Mouse (Mus musculus) cortical plate, adult 2 months (tissue): ENCODE measurements around the gene Ptprm. TPM values are rescaled to one million over a fixed set of nuclear protein-coding genes. Genes with fewer than 3 reads are reported as not detected.

Source experiments
- H3K27ac ChIP-seq: fragments of 200-500 bp; 2 replicates; pipeline ENCODE4 v1.5.1; 2012; ENCODE audit warnings: low read length, control low read depth, inconsistent platforms; ENCODE audit not compliant: insufficient read depth
- H3K4me1 ChIP-seq: fragments of 200-500 bp; 2 replicates; pipeline ENCODE4 v1.6.1; 2011; ENCODE audit warnings: low read length; ENCODE audit not compliant: control insufficient read depth, insufficient read depth
- H3K4me3 ChIP-seq: fragments of 200-500 bp; 2 replicates; pipeline ENCODE4 v1.5.1; 2011; ENCODE audit warnings: mild to moderate bottlenecking, low read length, control low read depth; ENCODE audit not compliant: insufficient read depth
- CTCF ChIP-seq: fragments of 200-500 bp; IDR thresholded peaks from 2 replicates; pipeline ENCODE4 v1.5.1; 2011; ENCODE audit warnings: mild to moderate bottlenecking, control low read depth, low read length; ENCODE audit not compliant: insufficient read depth; ENCODE audit errors: extremely low read depth
- POLR2A ChIP-seq: fragments of 200-500 bp; IDR thresholded peaks from 2 replicates; pipeline ENCODE4 v1.6.1; 2011; ENCODE audit warnings: mild to moderate bottlenecking, low read length, control low read depth; ENCODE audit not compliant: insufficient read depth; ENCODE audit errors: extremely low read depth
- polyA plus RNA-seq: library from polyadenylated mRNA; depleted of rRNA; stranded (reverse); fragments of >200 nt; gene quantifications from 2 replicates; pipeline ENCODE4 v1.2.3, GENCODE M21; 2012

Ptprm gene
- polyA plus RNA-seq, 1 experiment: 21.8 TPM

DNA sequence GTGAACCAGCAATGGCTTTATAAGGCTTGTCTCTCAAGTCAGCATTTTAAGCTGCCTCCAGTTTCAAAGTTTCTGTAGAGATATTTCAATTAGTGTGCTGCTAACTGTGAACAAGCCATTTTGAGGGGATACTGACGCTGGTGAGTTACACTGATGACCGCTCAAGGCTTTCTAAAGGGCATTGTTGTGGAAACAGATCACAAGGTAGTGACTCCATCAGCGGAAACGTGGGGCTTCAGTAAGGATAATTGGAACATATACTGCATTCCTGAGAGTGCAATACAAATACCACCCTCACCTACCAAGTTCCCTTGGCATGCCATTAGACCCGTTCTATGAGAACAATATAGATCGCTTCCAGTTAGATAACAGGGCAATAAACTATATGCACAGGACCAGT is 393.7 kb downstream of the Ptprm start:
- no peaks in the 10 kb centered on the region for H3K4me1 ChIP-seq
- no peak for TF ChIP-seq CTCF
- no peak for TF ChIP-seq POLR2A
- H3K4me3 ChIP-seq: no peak overlapping the region
- no peak overlapping the region for H3K27ac ChIP-seq

GRCm38 (mm10) chr17:66959815-66960214 is 394.4 kb downstream of the Ptprm start:
- Histone ChIP-seq H3K4me3 (no peak overlapping the region), H3K4me1 (no peaks in the 10 kb centered on the region), H3K27ac (no peak overlapping the region)
- TF ChIP-seq CTCF (no peak), POLR2A (no peak)

DNA sequence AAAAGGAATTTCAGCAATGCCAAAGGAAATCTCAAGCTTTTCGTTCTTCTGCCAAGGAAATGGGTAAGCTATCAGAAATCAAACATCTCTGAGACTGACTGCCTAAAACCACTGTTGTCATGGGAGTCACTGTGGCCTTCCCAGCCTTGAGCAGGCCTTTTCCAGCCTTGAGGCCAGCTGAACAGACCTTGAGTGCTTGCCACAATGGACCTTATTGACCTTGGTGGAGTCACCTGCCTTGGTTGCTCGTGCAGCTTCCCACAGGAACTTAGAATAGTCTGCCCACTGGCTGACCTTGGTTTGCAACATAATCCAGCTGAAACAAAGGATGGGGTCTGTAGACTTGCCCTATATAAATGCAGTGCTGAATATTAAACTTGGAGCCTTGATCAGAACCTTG is 395.5 kb downstream of the Ptprm start:
- Histone ChIP-seq H3K4me3 (no peak overlapping the region), H3K27ac (no peak overlapping the region), H3K4me1 (no peaks in the 10 kb centered on the region)
- TF ChIP-seq POLR2A: no peak
- TF ChIP-seq CTCF: no peak

DNA sequence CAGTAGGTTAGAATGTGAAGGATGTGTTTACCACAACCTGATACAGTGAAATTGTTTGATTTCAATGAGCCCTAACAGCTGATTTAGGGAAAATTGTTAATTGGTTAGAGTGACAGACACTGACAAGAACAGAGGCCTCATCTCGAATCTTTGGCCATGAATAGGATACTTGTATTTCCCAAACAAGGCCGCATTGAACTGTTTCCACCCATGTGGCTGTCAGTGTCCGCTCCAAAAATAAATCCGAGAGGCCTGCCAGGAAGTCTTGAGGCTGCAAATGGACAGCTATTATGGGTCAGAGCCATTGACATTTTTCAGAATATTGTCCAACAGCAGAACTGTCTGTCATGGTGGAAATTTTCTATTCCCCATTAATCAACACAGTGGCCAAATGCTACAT is 409.8 kb downstream of the Ptprm start:
- Histone ChIP-seq H3K27ac (no peak overlapping the region; the same call in 1 of the 2 replicates), H3K4me3 (no peak overlapping the region), H3K4me1 (no peaks in the 10 kb centered on the region)
- TF ChIP-seq POLR2A (no peak), CTCF (no peak)

DNA sequence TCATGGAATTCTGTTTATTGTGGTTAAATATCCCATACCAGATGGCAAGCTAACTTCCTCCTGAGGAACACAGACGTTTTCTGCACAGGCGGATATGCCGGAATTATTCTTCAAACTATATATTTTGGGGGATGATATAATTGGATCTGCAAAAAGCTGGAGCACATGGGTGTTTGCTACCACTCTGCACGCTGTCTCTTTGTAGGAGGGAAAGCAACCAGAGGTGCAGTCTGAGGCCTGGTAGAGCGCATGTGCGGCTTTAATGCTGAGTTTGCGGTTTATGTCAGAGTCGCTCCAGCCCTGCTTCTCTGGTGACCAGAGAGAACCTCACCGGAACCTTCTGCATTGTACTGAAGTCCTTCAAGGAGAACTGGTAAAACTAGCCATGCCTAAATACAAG is 410.7 kb downstream of the Ptprm start:
- TF ChIP-seq CTCF: no peak
- no peak for TF ChIP-seq POLR2A
- H3K4me3 ChIP-seq: no peak overlapping the region
- no peaks in the 10 kb centered on the region for H3K4me1 ChIP-seq
- H3K27ac ChIP-seq: no peak overlapping the region

DNA sequence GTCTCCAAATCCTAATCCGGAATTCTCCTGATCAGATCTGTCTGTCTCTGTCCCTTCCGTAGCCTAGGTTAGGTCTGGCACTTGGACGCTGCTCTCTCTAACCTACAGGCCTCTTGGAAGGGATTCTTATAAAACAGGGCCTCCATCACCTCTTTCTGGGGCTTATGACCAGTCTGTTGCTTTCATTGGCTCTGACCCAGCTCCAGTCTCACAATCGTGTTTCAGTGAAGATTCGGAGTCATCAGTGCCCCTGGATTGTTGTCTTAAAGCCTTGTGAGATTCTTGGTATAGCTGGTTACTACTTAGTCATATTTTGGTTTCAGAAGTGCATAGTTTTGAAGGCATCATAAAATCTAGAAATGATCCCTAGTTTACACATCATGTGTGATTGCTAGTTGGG is 428.6 kb downstream of the Ptprm start:
- Histone ChIP-seq H3K4me1 (no peaks in the 10 kb centered on the region), H3K4me3 (no peak overlapping the region), H3K27ac (no peak overlapping the region)
- no peak for TF ChIP-seq POLR2A
- no peak for TF ChIP-seq CTCF

- Histone ChIP-seq H3K4me1 (peaks cover 1% of the 10 kb centered on the region; the same call in 1 of the 2 replicates), H3K27ac (no peak overlapping the region), H3K4me3 (no peak overlapping the region)
- TF ChIP-seq CTCF (no peak), POLR2A (no peak)
Observed at GRCm38 (mm10) chr17:66914696-66915095, 439.6 kb downstream of the Ptprm start.

- TF ChIP-seq POLR2A (no peak), CTCF (no peak)
- H3K4me1 ChIP-seq: peaks cover 1% of the 10 kb centered on the region; the same call in 1 of the 2 replicates
- H3K4me3 ChIP-seq: no peak overlapping the region
- H3K27ac ChIP-seq: no peak overlapping the region
Observed at GRCm38 (mm10) chr17:66912533-66912932, 441.7 kb downstream of the Ptprm start.

- peaks cover 1% of the 10 kb centered on the region; the same call in 1 of the 2 replicates for H3K4me1 ChIP-seq
- no peak overlapping the region for H3K4me3 ChIP-seq
- TF ChIP-seq CTCF (no peak), POLR2A (no peak)
- no peak overlapping the region for H3K27ac ChIP-seq
Observed at GRCm38 (mm10) chr17:66912120-66912519, 442.1 kb downstream of the Ptprm start.

DNA sequence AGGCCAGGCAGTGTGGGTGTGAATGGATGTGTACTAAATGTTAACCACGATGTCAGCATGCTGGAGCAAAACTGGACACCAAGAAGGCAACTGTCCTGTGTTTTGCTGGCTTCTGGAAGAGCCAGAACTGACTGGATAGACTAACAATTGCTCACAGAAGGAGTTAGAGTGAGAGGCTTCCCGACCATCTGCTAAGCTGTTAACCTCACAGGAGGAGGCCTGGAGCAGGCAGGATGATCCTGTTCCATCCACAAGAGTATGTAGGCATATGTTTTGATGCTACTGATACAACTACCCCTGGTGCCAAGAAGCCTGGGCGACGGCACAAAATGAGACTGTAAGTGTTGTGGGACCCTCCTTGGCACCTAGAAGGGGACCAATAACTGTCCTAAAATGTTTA is 444.4 kb downstream of the Ptprm start:
- Histone ChIP-seq H3K4me1 (peaks cover 1% of the 10 kb centered on the region; the same call in 1 of the 2 replicates), H3K27ac (no peak overlapping the region), H3K4me3 (no peak overlapping the region)
- TF ChIP-seq CTCF: no peak
- TF ChIP-seq POLR2A: no peak
